In genomic region chr10:41893433-41894411, GRCm38 (mm10) we compare ENCODE assay signal across 9 mouse cellular contexts.
DNase-seq lines count a peak whose midpoint lies in the region; ATAC-seq and TF ChIP-seq lines count a peak whose summit lies in the region.
"Had no signal": no experiment of that assay in that cellular context is flagged by ENCODE, and none has a peak within 500 bp of the region (broad histone marks: within the 10 kb centered on the region; RNA-seq: fewer than 3 reads in every experiment).

No protein-coding gene starts in this region.

- no peak overlapping the region for H3K9ac ChIP-seq in heart, embryonic 12.5 days
- H3K9ac ChIP-seq in lung, postnatal 0 days (replicated peaks; ENCODE audit: low read depth): no peak overlapping the region
- H3K9ac ChIP-seq: neural tube, embryonic 12.5 days had no signal

- WGBS in heart, embryonic 12.5 days: 39% methylated on average over 4 of the region's 4 CpGs
- WGBS in lung, postnatal 0 days: 17% methylated on average over 4 of the region's 4 CpGs

- H3K27me3 ChIP-seq in heart, embryonic 12.5 days (replicated peaks): no peaks in the 10 kb centered on the region
- no peaks in the 10 kb centered on the region for H3K27me3 ChIP-seq in lung, postnatal 0 days (replicated peaks; ENCODE audit: insufficient read depth, low read length)
- H3K27me3 ChIP-seq: neural tube, embryonic 12.5 days had no signal

- H3K4me2 ChIP-seq in heart, embryonic 12.5 days: no peak overlapping the region
- H3K4me2 ChIP-seq in lung, postnatal 0 days (replicated peaks; ENCODE audit: low read depth, low read length): no peak overlapping the region
- H3K4me2 ChIP-seq: neural tube, embryonic 12.5 days had no signal

- ATAC-seq in heart, embryonic 12.5 days (ENCODE audit: insufficient number of reproducible peaks, low FRiP score): no peak
- ATAC-seq in lung, postnatal 0 days: peak; percentile 92

- peak; percentile 34 for DNase-seq in adrenal gland, adult 8-10 months
- no peak for DNase-seq in adrenal gland, postnatal 25 days
- peak; percentile 24 for DNase-seq in ovary, adult 18-20 months (ENCODE audit: low spot score)
- DNase-seq in ovary, postnatal 10 days (ENCODE audit: low spot score): no peak
- peak; percentile 93 for DNase-seq in lung, postnatal 0 days (ENCODE audit: low spot score)
- DNase-seq in cerebellum, adult 8-10 months: no peak
- DNase-seq in cerebellum, adult 9-10 months: no peak

- no peak for TF ChIP-seq CTCF in lung, postnatal 0 days (IDR thresholded peaks at IDR 0.05)

- no peaks in the 10 kb centered on the region for H3K9me3 ChIP-seq in heart, embryonic 12.5 days (replicated peaks)
- no peaks in the 10 kb centered on the region for H3K9me3 ChIP-seq in lung, postnatal 0 days (ENCODE audit: low read length)
- H3K9me3 ChIP-seq: neural tube, embryonic 12.5 days had no signal

- peak overlapping the region; percentile 53; the same call in 1 of the 2 replicates for H3K27ac ChIP-seq in heart, embryonic 12.5 days (ENCODE audit: poor library complexity, severe bottlenecking)
- H3K27ac ChIP-seq in lung, postnatal 0 days (ENCODE audit: low read length): peak overlapping the region; percentile 38
- H3K27ac ChIP-seq: neural tube, embryonic 12.5 days had no signal

- peak; percentile 99 for TF ChIP-seq EP300 in lung, postnatal 0 days (IDR thresholded peaks at IDR 0.05)

- H3K4me3 ChIP-seq in heart, embryonic 12.5 days: no peak overlapping the region
- no peak overlapping the region for H3K4me3 ChIP-seq in lung, postnatal 0 days (ENCODE audit: low read depth, low read length)
- H3K4me3 ChIP-seq: neural tube, embryonic 12.5 days had no signal

- peaks cover 15% of the 10 kb centered on the region for H3K36me3 ChIP-seq in heart, embryonic 12.5 days
- peaks cover 10% of the 10 kb centered on the region for H3K36me3 ChIP-seq in lung, postnatal 0 days (ENCODE audit: insufficient read depth, low read length)

- peaks cover 26% of the 10 kb centered on the region for H3K4me1 ChIP-seq in heart, embryonic 12.5 days (replicated peaks)
- H3K4me1 ChIP-seq in lung, postnatal 0 days (ENCODE audit: insufficient read depth, low read depth, low read length): peaks cover 6% of the 10 kb centered on the region; the same call in 1 of the 2 replicates

Comparison
In these comparisons a context has a peak if more than half of its experiments do, and no peak if none do; other contexts are left out.
1. DNase-seq: peak in adrenal gland, adult 8-10 months (single experiment), ovary, adult 18-20 months (single experiment) and lung, postnatal 0 days (single experiment); none in adrenal gland, postnatal 25 days (single experiment), ovary, postnatal 10 days (single experiment), cerebellum, adult 8-10 months (single experiment) and cerebellum, adult 9-10 months (single experiment).